Mouse (Mus musculus) thymus, postnatal 36 days (tissue): Measurements from ENCODE around the gene Arl10.

Source experiments
- DNase-seq, 2 experiments: peaks; one replicate each; pipeline ENCODE4 v3.0.0; 2022; ENCODE audit warnings: mixed read lengths in 2 of 2

Gene Arl10

GRCm38 (mm10) chr13:54621155-54621932, 46.5 kb downstream of the Arl10 start, which contains the start of gene Faf2:
Faf2 (plus strand) TSS chr13:54621784.
- peak; percentile 96 to 99 for DNase-seq

GRCm38 (mm10) chr13:54621960-54622521, 47.2 kb downstream of the Arl10 start:
- DNase-seq, result no peak

DNA sequence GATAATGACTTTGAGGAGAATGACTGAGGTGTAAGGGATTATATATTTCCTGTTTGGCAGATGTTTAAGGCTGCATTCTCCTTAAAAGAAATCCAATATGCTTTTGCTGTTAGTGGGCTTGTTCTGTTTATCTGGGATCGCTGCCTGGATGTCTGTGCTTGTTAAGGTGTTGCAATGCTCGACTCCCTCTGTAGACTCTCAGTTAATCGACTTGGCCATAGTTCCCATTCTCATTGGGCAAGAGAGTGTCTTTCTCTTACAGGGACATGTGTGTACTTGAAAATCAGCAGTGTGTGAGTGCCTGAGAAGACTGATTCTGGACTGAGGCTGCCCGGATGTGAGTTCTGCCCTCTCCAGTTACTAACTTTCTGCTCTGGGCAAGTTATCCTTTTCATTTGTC, 54.3 kb downstream of the Arl10 start:
- DNase-seq, result no peak
